Mouse (Mus musculus) layer of hippocampus, postnatal 10 days (tissue): ENCODE data around the gene Tmem30a. TPM values are rescaled to one million over a fixed set of nuclear protein-coding genes. Genes with fewer than 3 reads are reported as not detected.

Experiments used
- total RNA-seq, 2 experiments: library from RNA; stranded (reverse); gene quantifications; 2 replicates each; pipeline ENCODE4 v1.2.3; 2021

The Tmem30a gene
- total RNA-seq, 2 experiments from 2014 or later, result 165 to 176 TPM

Other genes starting within 250 kb of the Tmem30a start
- 10 to 100 TPM; 10.9 to 15.5 TPM for gene Col12a1, start 74.7 kb downstream of the Tmem30a start, total RNA-seq
- gene Cox7a2, start 33.6 kb downstream of the Tmem30a start, total RNA-seq, result 100 to 1,000 TPM; 306 to 341 TPM
- 10 to 100 TPM; 17.6 to 18.8 TPM for gene Filip1, start 219.3 kb upstream of the Tmem30a start, total RNA-seq